Mouse (Mus musculus): ENCODE results near the gene Ccdc65. TPM values are rescaled to one million over a fixed set of nuclear protein-coding genes. Genes with fewer than 3 reads are reported as not detected.

Gene Ccdc65
- polyA plus RNA-seq, 1 experiment from 2014 or later, result 5.7 TPM

DNA sequence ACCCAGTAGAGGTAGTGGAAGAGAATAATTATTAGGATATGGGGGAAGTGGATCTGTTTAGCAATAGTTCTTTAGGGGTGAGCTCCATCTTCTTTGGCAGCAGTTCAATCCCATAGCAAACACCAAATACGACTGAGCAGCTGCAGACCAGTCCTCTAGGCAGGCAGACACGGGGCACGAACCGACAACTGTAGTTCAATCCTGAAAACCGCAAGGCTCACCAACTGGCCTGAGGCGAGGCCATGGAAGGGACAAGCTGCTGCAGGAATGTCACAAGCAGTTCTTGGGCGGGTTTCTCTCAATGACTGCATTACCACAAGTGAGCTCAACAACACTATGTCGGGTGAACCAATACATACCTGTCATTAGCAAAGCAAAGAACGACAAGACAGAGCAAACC is 3.7 kb upstream of the Ccdc65 start:
- no peak for ATAC-seq (ENCODE audit: low FRiP score, low TSS enrichment)
- 68% methylated on average over 9 of the region's 9 CpGs for WGBS
- Histone ChIP-seq H3K4me1 (ENCODE audit: control insufficient read depth, insufficient read depth, low read length) (0 out of 2 replicates have a peak, but pooled peaks cover 4% of the 10 kb centered on the region), H3K27me3 (ENCODE audit: control insufficient read depth, insufficient read depth, low read length) (peaks cover 13% of the 10 kb centered on the region; the same call in 1 of the 2 replicates), H3K27ac (replicated peaks; ENCODE audit: low read depth, low read length) (no peak overlapping the region), H3K4me2 (ENCODE audit: low read length) (no peak overlapping the region), H3K9ac (replicated peaks; ENCODE audit: low read length) (no peak overlapping the region), H3K9me3 (ENCODE audit: control insufficient read depth, low read length) (no peaks in the 10 kb centered on the region), H3K4me3 (replicated peaks; ENCODE audit: low read depth, low read length) (no peak overlapping the region), H3K36me3 (ENCODE audit: control insufficient read depth, insufficient read depth, low read length) (no peaks in the 10 kb centered on the region)
- DNase-seq, result no peak

GRCm38 (mm10) chr15:98710442-98710841 is 2.4 kb downstream of the Ccdc65 start:
- Histone ChIP-seq H3K36me3 (ENCODE audit: control insufficient read depth, insufficient read depth, low read length) (no peaks in the 10 kb centered on the region), H3K9me3 (ENCODE audit: control insufficient read depth, low read length) (no peaks in the 10 kb centered on the region), H3K27me3 (ENCODE audit: control insufficient read depth, insufficient read depth, low read length) (no peaks in the 10 kb centered on the region), H3K27ac (replicated peaks; ENCODE audit: low read depth, low read length) (no peak overlapping the region), H3K4me1 (ENCODE audit: control insufficient read depth, insufficient read depth, low read length) (no peaks in the 10 kb centered on the region), H3K9ac (replicated peaks; ENCODE audit: low read length) (no peak overlapping the region), H3K4me2 (ENCODE audit: low read length) (no peak overlapping the region), H3K4me3 (replicated peaks; ENCODE audit: low read depth, low read length) (no peak overlapping the region)
- 17% methylated on average over 9 of the region's 9 CpGs for WGBS
- DNase-seq (peak; percentile 80), ATAC-seq (ENCODE audit: low FRiP score, low TSS enrichment) (no peak)

- ATAC-seq (ENCODE audit: low FRiP score, low TSS enrichment) (no peak), DNase-seq (no peak)
- WGBS, result 74% methylated on average over 5 of the region's 5 CpGs
- Histone ChIP-seq H3K4me2 (ENCODE audit: low read length) (no peak overlapping the region), H3K4me3 (replicated peaks; ENCODE audit: low read depth, low read length) (no peak overlapping the region), H3K9ac (replicated peaks; ENCODE audit: low read length) (no peak overlapping the region), H3K9me3 (ENCODE audit: control insufficient read depth, low read length) (no peaks in the 10 kb centered on the region), H3K36me3 (ENCODE audit: control insufficient read depth, insufficient read depth, low read length) (no peaks in the 10 kb centered on the region), H3K27me3 (ENCODE audit: control insufficient read depth, insufficient read depth, low read length) (no peaks in the 10 kb centered on the region), H3K27ac (replicated peaks; ENCODE audit: low read depth, low read length) (no peak overlapping the region), H3K4me1 (ENCODE audit: control insufficient read depth, insufficient read depth, low read length) (no peaks in the 10 kb centered on the region)
These were observed 6.2 kb downstream of the Ccdc65 start for GRCm38 (mm10) chr15:98714230-98714652.

- WGBS, result 69% methylated on average over 16 of the region's 16 CpGs
- H3K4me3 ChIP-seq (replicated peaks; ENCODE audit: low read depth, low read length), result no peak overlapping the region
- H3K4me1 ChIP-seq (ENCODE audit: control insufficient read depth, insufficient read depth, low read length), result no peaks in the 10 kb centered on the region
- no peak overlapping the region for H3K27ac ChIP-seq (replicated peaks; ENCODE audit: low read depth, low read length)
- H3K4me2 ChIP-seq (ENCODE audit: low read length), result no peak overlapping the region
- H3K27me3 ChIP-seq (ENCODE audit: control insufficient read depth, insufficient read depth, low read length), result no peaks in the 10 kb centered on the region
- H3K9ac ChIP-seq (replicated peaks; ENCODE audit: low read length), result no peak overlapping the region
- H3K9me3 ChIP-seq (ENCODE audit: control insufficient read depth, low read length), result no peaks in the 10 kb centered on the region
- no peaks in the 10 kb centered on the region for H3K36me3 ChIP-seq (ENCODE audit: control insufficient read depth, insufficient read depth, low read length)
- no peak for DNase-seq
- no peak for ATAC-seq (ENCODE audit: low FRiP score, low TSS enrichment)
These were observed 9.3 kb downstream of the Ccdc65 start for GRCm38 (mm10) chr15:98717301-98717700.

DNA sequence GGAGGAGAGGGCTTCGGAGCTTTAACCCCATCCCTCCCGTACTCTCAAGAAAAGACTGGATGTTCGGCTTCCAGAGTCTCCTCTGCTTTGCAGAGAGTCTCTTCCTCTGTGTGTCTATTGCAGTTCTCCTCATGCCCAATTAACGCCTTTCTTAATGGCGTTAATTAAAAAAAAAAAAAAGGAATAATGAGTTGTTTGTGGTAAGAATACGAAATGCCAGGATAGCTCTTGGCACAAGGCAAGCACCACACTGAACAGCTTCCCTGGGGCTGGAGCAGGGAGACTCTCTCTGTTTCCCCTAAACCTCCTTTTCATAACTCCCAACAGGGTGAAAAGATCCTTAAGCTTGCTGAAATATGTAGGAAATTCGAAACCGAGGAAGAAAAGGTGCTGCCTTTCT is 14.2 kb downstream of the Ccdc65 start:
- no peaks in the 10 kb centered on the region for H3K4me1 ChIP-seq (ENCODE audit: control insufficient read depth, insufficient read depth, low read length)
- no peaks in the 10 kb centered on the region for H3K36me3 ChIP-seq (ENCODE audit: control insufficient read depth, insufficient read depth, low read length)
- H3K9me3 ChIP-seq (ENCODE audit: control insufficient read depth, low read length), result no peaks in the 10 kb centered on the region
- no peak overlapping the region for H3K9ac ChIP-seq (replicated peaks; ENCODE audit: low read length)
- no peak overlapping the region for H3K4me2 ChIP-seq (ENCODE audit: low read length)
- 83% methylated on average over 8 of the region's 8 CpGs for WGBS
- H3K27ac ChIP-seq (replicated peaks; ENCODE audit: low read depth, low read length), result no peak overlapping the region
- no peak for DNase-seq
- no peak overlapping the region for H3K4me3 ChIP-seq (replicated peaks; ENCODE audit: low read depth, low read length)
- no peak for ATAC-seq (ENCODE audit: low FRiP score, low TSS enrichment)
- peaks cover 17% of the 10 kb centered on the region; the same call in 1 of the 2 replicates for H3K27me3 ChIP-seq (ENCODE audit: control insufficient read depth, insufficient read depth, low read length)

DNA sequence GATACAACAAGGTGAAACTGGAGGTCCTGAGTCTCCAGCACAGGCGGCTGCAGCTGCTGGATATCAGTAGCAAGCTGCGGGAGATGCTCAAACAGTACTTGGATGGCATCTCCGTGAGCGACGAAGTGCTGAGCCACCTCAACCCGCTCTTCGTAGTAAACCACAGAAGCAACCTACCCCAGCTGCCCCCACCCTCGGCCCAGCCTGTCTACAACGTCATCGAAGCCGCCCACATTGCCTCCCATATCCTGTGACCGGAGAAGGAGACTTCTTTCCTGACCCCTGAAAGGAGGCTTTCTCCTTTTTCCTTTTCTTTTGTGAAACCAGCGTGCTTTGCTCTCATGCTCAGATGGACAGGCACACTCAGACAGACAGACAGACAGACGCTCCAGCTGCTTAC is 14.8 kb downstream of the Ccdc65 start:
- H3K4me2 ChIP-seq (ENCODE audit: low read length), result no peak overlapping the region
- DNase-seq (no peak), ATAC-seq (ENCODE audit: low FRiP score, low TSS enrichment) (no peak)
- H3K4me1 ChIP-seq (ENCODE audit: control insufficient read depth, insufficient read depth, low read length), result peaks cover 6% of the 10 kb centered on the region
- H3K9ac ChIP-seq (replicated peaks; ENCODE audit: low read length), result no peak overlapping the region
- H3K36me3 ChIP-seq (ENCODE audit: control insufficient read depth, insufficient read depth, low read length), result no peaks in the 10 kb centered on the region
- peaks cover 17% of the 10 kb centered on the region; the same call in 1 of the 2 replicates for H3K27me3 ChIP-seq (ENCODE audit: control insufficient read depth, insufficient read depth, low read length)
- H3K9me3 ChIP-seq (ENCODE audit: control insufficient read depth, low read length), result no peaks in the 10 kb centered on the region
- WGBS, result 71% methylated on average over 14 of the region's 14 CpGs
- no peak overlapping the region for H3K4me3 ChIP-seq (replicated peaks; ENCODE audit: low read depth, low read length)
- no peak overlapping the region for H3K27ac ChIP-seq (replicated peaks; ENCODE audit: low read depth, low read length)

GRCm38 (mm10) chr15:98724441-98724840 is 16.4 kb downstream of the Ccdc65 start:
- H3K9me3 ChIP-seq (ENCODE audit: control insufficient read depth, low read length), result no peaks in the 10 kb centered on the region
- ATAC-seq (ENCODE audit: low FRiP score, low TSS enrichment) (no peak), DNase-seq (no peak)
- WGBS, result 25% methylated on average over 19 of the region's 19 CpGs
- H3K4me2 ChIP-seq (ENCODE audit: low read length), result peak overlapping the region; percentile 22
- H3K4me3 ChIP-seq (replicated peaks; ENCODE audit: low read depth, low read length), result no peak overlapping the region
- no peaks in the 10 kb centered on the region for H3K36me3 ChIP-seq (ENCODE audit: control insufficient read depth, insufficient read depth, low read length)
- no peak overlapping the region for H3K9ac ChIP-seq (replicated peaks; ENCODE audit: low read length)
- peaks cover 6% of the 10 kb centered on the region for H3K4me1 ChIP-seq (ENCODE audit: control insufficient read depth, insufficient read depth, low read length)
- H3K27me3 ChIP-seq (ENCODE audit: control insufficient read depth, insufficient read depth, low read length), result peaks cover 17% of the 10 kb centered on the region; the same call in 1 of the 2 replicates
- H3K27ac ChIP-seq (replicated peaks; ENCODE audit: low read depth, low read length), result no peak overlapping the region

- Histone ChIP-seq H3K27me3 (ENCODE audit: control insufficient read depth, insufficient read depth, low read length) (peaks cover 17% of the 10 kb centered on the region; the same call in 1 of the 2 replicates), H3K27ac (replicated peaks; ENCODE audit: low read depth, low read length) (no peak overlapping the region), H3K4me2 (ENCODE audit: low read length) (no peak overlapping the region), H3K4me3 (replicated peaks; ENCODE audit: low read depth, low read length) (no peak overlapping the region), H3K9ac (replicated peaks; ENCODE audit: low read length) (no peak overlapping the region), H3K4me1 (ENCODE audit: control insufficient read depth, insufficient read depth, low read length) (peaks cover 6% of the 10 kb centered on the region), H3K36me3 (ENCODE audit: control insufficient read depth, insufficient read depth, low read length) (no peaks in the 10 kb centered on the region), H3K9me3 (ENCODE audit: control insufficient read depth, low read length) (no peaks in the 10 kb centered on the region)
- 73% methylated on average over 4 of the region's 4 CpGs for WGBS
- no peak for ATAC-seq (ENCODE audit: low FRiP score, low TSS enrichment)
- no peak for DNase-seq
These were observed 18.1 kb downstream of the Ccdc65 start for GRCm38 (mm10) chr15:98726079-98726478.

GRCm38 (mm10) chr15:98726746-98727145 is 18.7 kb downstream of the Ccdc65 start:
- H3K9ac ChIP-seq (replicated peaks; ENCODE audit: low read length), result no peak overlapping the region
- H3K27ac ChIP-seq (replicated peaks; ENCODE audit: low read depth, low read length), result no peak overlapping the region
- no peaks in the 10 kb centered on the region for H3K36me3 ChIP-seq (ENCODE audit: control insufficient read depth, insufficient read depth, low read length)
- H3K4me3 ChIP-seq (replicated peaks; ENCODE audit: low read depth, low read length), result no peak overlapping the region
- WGBS, result 36% methylated on average over 7 of the region's 7 CpGs
- no peaks in the 10 kb centered on the region for H3K9me3 ChIP-seq (ENCODE audit: control insufficient read depth, low read length)
- H3K27me3 ChIP-seq (ENCODE audit: control insufficient read depth, insufficient read depth, low read length), result peaks cover 17% of the 10 kb centered on the region; the same call in 1 of the 2 replicates
- H3K4me2 ChIP-seq (ENCODE audit: low read length), result peak overlapping the region; percentile 76
- DNase-seq (no peak), ATAC-seq (ENCODE audit: low FRiP score, low TSS enrichment) (no peak)
- peaks cover 6% of the 10 kb centered on the region for H3K4me1 ChIP-seq (ENCODE audit: control insufficient read depth, insufficient read depth, low read length)

All from midbrain, embryonic 14.5 days (tissue).